Mouse (Mus musculus): Measurements from ENCODE around the gene Ambra1.

DNA sequence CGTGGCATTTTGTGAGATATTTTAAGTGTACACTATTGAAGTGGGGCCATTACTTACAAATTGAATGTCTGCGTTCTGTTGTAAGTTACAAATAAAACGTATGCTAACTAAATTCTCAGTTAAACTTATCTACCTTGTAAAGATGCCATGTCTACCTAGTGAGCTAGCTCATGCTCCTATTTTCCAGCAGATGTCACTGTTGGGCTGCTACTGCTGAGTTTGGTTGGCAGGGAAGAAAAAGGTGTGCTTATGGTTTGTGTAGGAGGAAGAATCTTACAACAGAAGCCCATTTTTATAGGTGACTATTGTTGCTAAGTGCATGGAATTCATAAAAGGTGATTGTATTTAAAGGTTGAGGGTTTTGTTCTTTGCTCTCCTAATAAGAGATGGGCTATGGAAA lies 49.2 kb downstream of the Ambra1 start:
- peak; percentile 16; the same call in 1 of the 2 replicates for TF ChIP-seq CTCF (IDR thresholded peaks at IDR 0.05; ENCODE audit: control insufficient read depth, insufficient read depth, low read length)
- no peak for TF ChIP-seq POLR2A (IDR thresholded peaks at IDR 0.05; ENCODE audit: borderline replicate concordance, control insufficient read depth, low read depth, low read length)

Measured in bone marrow, adult 2 months (tissue).